In the genomic region with DNA sequence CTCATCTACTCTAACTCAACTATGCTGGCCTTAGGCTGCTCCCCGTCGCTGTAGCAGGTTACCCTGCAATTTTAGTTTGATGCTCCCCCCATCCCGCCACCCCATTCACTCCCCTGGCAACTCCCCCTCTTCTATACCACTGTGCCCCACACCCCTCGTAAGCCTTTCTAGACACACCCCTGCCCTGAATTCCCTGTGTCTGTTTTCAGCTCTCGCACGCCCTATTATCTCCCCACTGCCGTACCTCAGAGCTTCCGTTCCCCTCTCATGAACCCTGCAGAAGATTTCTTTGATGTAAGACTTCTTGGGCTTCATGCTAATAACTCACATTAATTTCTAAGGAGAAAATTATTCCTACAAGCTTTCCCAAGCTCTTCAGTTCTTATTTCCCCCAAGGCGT, we compare ENCODE assay signal across 14 mouse cellular contexts.
"Had no signal": no experiment of that assay in that cellular context is flagged by ENCODE, and none has a peak within 500 bp of the region (broad histone marks: within the 10 kb centered on the region; RNA-seq: fewer than 3 reads in every experiment).

No protein-coding gene starts in this region.

- ATAC-seq: liver, embryonic 12.5 days had no signal

- H3K9me3 ChIP-seq: liver, embryonic 12.5 days; stomach, embryonic 15.5 days had no signal

- H3K9ac ChIP-seq: liver, embryonic 12.5 days; liver, embryonic 14.5 days; lung, embryonic 14.5 days; midbrain, embryonic 12.5 days; neural tube, embryonic 12.5 days; stomach, embryonic 15.5 days had no signal

- H3K4me1 ChIP-seq: liver, embryonic 12.5 days; neural tube, embryonic 12.5 days; stomach, embryonic 15.5 days had no signal

- H3K27me3 ChIP-seq: liver, embryonic 12.5 days; neural tube, embryonic 12.5 days; stomach, embryonic 15.5 days had no signal

- H3K4me3 ChIP-seq: liver, embryonic 12.5 days; midbrain, embryonic 12.5 days; neural tube, embryonic 12.5 days; stomach, embryonic 15.5 days had no signal

- H3K27ac ChIP-seq: liver, embryonic 12.5 days; liver, embryonic 14.5 days; midbrain, embryonic 12.5 days; neural tube, embryonic 12.5 days; stomach, embryonic 15.5 days; stomach, postnatal 0 days had no signal

- DNase-seq: lung, adult 18-20 months; lung, embryonic 14.5 days; lung, postnatal 10 days; lung, postnatal 4 days; right cerebral cortex, postnatal 14 days; thymus, adult 2 months; thymus, postnatal 25 days; thymus, postnatal 4 days had no signal

- H3K36me3 ChIP-seq: liver, embryonic 12.5 days; midbrain, embryonic 12.5 days; neural tube, embryonic 12.5 days; stomach, embryonic 15.5 days had no signal

- H3K4me2 ChIP-seq: liver, embryonic 12.5 days; lung, embryonic 14.5 days; midbrain, embryonic 12.5 days; neural tube, embryonic 12.5 days; stomach, embryonic 15.5 days had no signal
